Mouse (Mus musculus): ENCODE measurements around the gene Lrrc1. TPM values are rescaled to one million over a fixed set of nuclear protein-coding genes. Genes with fewer than 3 reads are reported as not detected.

The Lrrc1 gene
- polyA plus RNA-seq, 1 experiment, result 4.4 TPM

GRCm38 (mm10) chr9:77551036-77551512 lies 6.4 kb upstream of the Lrrc1 start:
- TF ChIP-seq MYOD1 (IDR thresholded peaks at IDR 0.05; ENCODE audit: control insufficient read depth, insufficient read length, low read depth) (no peak), MYOG (IDR thresholded peaks at IDR 0.05; ENCODE audit: control insufficient read depth, extremely low read depth, insufficient read length) (no peak), CEBPB (IDR thresholded peaks at IDR 0.05; ENCODE audit: low read depth) (no peak), FOSL1 (IDR thresholded peaks at IDR 0.05; ENCODE audit: insufficient read depth, low read length, poor library complexity, severe bottlenecking) (no peak), MAX (IDR thresholded peaks at IDR 0.05) (no peak), CTCF (IDR thresholded peaks at IDR 0.05; ENCODE audit: control insufficient read depth, insufficient read depth, insufficient read length) (no peak), USF1 (IDR thresholded peaks at IDR 0.05; ENCODE audit: low read depth) (no peak)
- no peak overlapping the region for H3K4me3 ChIP-seq (ENCODE audit: insufficient read depth, poor library complexity, severe bottlenecking)

DNA sequence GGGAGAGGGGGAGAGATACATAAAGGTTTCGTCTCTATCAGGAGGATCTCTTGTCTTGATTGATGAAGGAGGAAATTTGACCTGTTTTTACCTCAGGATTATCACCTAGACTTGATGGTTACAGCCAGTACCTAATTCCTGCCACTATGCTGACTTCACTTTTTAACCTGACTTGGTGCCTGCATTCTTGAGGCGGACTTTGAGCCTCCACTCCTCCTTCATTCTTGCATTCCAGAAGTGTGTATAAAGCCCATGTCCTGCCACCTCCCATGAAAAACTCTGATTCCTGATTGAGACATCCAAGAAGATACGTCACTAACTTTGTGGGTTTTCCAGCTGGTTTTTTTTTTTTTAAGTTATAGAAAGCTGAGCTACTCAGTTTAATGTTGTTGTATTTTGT lies 1.3 kb upstream of the Lrrc1 start:
- Histone ChIP-seq H3K36me3 (ENCODE audit: control insufficient read depth, insufficient read depth) (no peaks in the 10 kb centered on the region), H3K79me2 (ENCODE audit: control insufficient read depth, insufficient read depth) (peaks cover 6% of the 10 kb centered on the region), H3K79me3 (ENCODE audit: low read depth) (no peaks in the 10 kb centered on the region), H3K27me3 (ENCODE audit: control insufficient read depth, insufficient read depth, insufficient read length) (no peaks in the 10 kb centered on the region), H3K4me3 (ENCODE audit: insufficient read depth, poor library complexity, severe bottlenecking) (no peak overlapping the region), H3ac (ENCODE audit: control insufficient read depth, insufficient read length, low read depth) (no peak overlapping the region)
- no peak for TF ChIP-seq CTCF (IDR thresholded peaks at IDR 0.05; ENCODE audit: control insufficient read depth, insufficient read depth, insufficient read length)
- TF ChIP-seq USF1 (IDR thresholded peaks at IDR 0.05; ENCODE audit: low read depth), result no peak
- no peak for TF ChIP-seq MAX (IDR thresholded peaks at IDR 0.05)
- no peak for TF ChIP-seq FOSL1 (IDR thresholded peaks at IDR 0.05; ENCODE audit: insufficient read depth, low read length, poor library complexity, severe bottlenecking)

More at GRCm38 (mm10) chr9:77551036-77551512, 6.4 kb upstream of the Lrrc1 start:
- Histone ChIP-seq H3K27me3 (ENCODE audit: control insufficient read depth, insufficient read depth, insufficient read length) (no peaks in the 10 kb centered on the region), H3ac (ENCODE audit: control insufficient read depth, insufficient read length, low read depth) (no peak overlapping the region), H3K79me2 (ENCODE audit: control insufficient read depth, insufficient read depth) (no peaks in the 10 kb centered on the region), H3K36me3 (ENCODE audit: control insufficient read depth, insufficient read depth) (no peaks in the 10 kb centered on the region), H3K79me3 (ENCODE audit: low read depth) (no peaks in the 10 kb centered on the region)

DNA sequence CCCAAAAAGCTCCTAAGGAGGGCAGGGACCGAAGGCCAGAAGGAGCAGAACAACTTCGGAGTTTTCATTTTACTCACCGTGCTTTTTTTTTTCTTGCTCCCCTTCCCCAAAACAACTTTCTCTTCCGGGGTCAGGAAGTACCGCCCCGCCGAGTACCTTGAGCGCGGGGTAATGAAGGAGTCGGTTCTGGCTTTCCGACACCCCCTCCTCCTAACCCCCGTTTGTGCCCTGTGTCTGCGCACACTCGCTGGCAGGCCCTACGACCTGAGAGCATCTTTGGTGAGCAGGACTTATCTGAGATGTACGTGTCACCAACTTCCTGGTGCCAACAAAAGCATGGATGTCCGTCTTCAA lies 375 bp upstream of the Lrrc1 start:
- TF ChIP-seq MYOD1 (IDR thresholded peaks at IDR 0.05; ENCODE audit: control insufficient read depth, insufficient read length, low read depth) (no peak), FOSL1 (IDR thresholded peaks at IDR 0.05; ENCODE audit: insufficient read depth, low read length, poor library complexity, severe bottlenecking) (no peak), USF1 (IDR thresholded peaks at IDR 0.05; ENCODE audit: low read depth) (no peak), CEBPB (IDR thresholded peaks at IDR 0.05; ENCODE audit: low read depth) (no peak), MAX (IDR thresholded peaks at IDR 0.05) (no peak), MYOG (IDR thresholded peaks at IDR 0.05; ENCODE audit: control insufficient read depth, extremely low read depth, insufficient read length) (no peak)
- Histone ChIP-seq H3K36me3 (ENCODE audit: control insufficient read depth, insufficient read depth) (no peaks in the 10 kb centered on the region), H3K27me3 (ENCODE audit: control insufficient read depth, insufficient read depth, insufficient read length) (no peaks in the 10 kb centered on the region), H3K4me3 (ENCODE audit: insufficient read depth, poor library complexity, severe bottlenecking) (peak overlapping the region; percentile 52), H3K79me3 (ENCODE audit: low read depth) (no peaks in the 10 kb centered on the region), H3K79me2 (ENCODE audit: control insufficient read depth, insufficient read depth) (peaks cover 6% of the 10 kb centered on the region), H3ac (ENCODE audit: control insufficient read depth, insufficient read length, low read depth) (peak overlapping the region; percentile 47)

DNA sequence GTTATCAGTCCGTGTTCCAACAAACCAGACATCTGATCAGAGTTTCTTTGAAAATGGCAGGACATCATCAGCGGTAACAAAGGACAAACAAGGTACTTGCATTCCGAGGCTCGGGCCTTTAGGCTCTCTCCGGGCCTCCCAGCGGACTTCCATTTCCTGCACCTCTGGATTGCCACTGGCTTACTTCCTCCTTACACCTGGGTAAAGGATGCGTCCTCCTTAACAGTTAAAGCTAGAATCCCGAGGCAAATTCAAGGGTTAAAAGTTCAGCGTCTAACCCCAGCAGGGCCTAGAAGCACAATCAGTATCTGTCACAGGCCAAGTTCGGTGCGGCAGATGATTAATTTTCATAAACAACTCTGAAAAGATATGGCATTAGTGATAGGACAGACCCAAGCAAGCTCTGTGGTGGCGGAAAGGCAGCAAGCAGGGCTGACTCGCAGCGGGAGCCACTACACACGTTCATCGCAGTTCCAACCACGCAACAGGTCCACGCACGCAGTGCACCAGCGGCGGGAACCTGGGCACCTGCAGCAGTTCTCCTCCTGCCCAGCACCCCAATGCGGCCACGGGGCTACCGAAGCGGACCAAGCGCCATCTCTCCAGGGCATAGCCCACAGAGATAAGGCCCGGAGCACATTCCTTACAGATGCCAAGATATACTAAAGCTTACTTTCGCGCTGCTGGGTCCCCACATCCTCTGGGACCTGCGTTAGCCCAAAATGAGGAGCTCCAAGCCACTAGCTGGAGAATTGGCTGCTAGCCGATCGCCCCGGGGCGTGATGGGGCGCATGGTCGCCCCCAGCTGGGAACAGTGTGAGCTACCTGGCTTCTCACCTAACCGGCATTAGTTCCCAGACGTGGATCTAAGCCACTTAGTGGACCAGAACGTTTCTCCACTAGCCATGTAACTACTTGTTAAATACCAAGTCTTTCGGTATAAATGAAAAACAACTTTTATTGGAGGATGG lies 1.0 kb downstream of the Lrrc1 start:
- Histone ChIP-seq H3K36me3 (ENCODE audit: control insufficient read depth, insufficient read depth) (no peaks in the 10 kb centered on the region), H3K79me3 (ENCODE audit: low read depth) (no peaks in the 10 kb centered on the region), H3K4me3 (ENCODE audit: insufficient read depth, poor library complexity, severe bottlenecking) (peak overlapping the region; percentile 52), H3K79me2 (ENCODE audit: control insufficient read depth, insufficient read depth) (peaks cover 6% of the 10 kb centered on the region), H3ac (ENCODE audit: control insufficient read depth, insufficient read length, low read depth) (peak overlapping the region; percentile 50), H3K27me3 (ENCODE audit: control insufficient read depth, insufficient read depth, insufficient read length) (no peaks in the 10 kb centered on the region)
- TF ChIP-seq MYOG (IDR thresholded peaks at IDR 0.05; ENCODE audit: control insufficient read depth, extremely low read depth, insufficient read length), result no peak

GRCm38 (mm10) chr9:77541556-77541955 lies 3.1 kb downstream of the Lrrc1 start:
- TF ChIP-seq CEBPB (IDR thresholded peaks at IDR 0.05; ENCODE audit: low read depth) (no peak), MYOG (IDR thresholded peaks at IDR 0.05; ENCODE audit: control insufficient read depth, extremely low read depth, insufficient read length) (no peak), USF1 (IDR thresholded peaks at IDR 0.05; ENCODE audit: low read depth) (no peak), MAX (IDR thresholded peaks at IDR 0.05) (no peak), CTCF (IDR thresholded peaks at IDR 0.05; ENCODE audit: control insufficient read depth, insufficient read depth, insufficient read length) (no peak), FOSL1 (IDR thresholded peaks at IDR 0.05; ENCODE audit: insufficient read depth, low read length, poor library complexity, severe bottlenecking) (no peak), MYOD1 (IDR thresholded peaks at IDR 0.05; ENCODE audit: control insufficient read depth, insufficient read length, low read depth) (no peak)
- H3K79me3 ChIP-seq (ENCODE audit: low read depth), result peaks cover 1% of the 10 kb centered on the region
- H3K4me3 ChIP-seq (ENCODE audit: insufficient read depth, poor library complexity, severe bottlenecking), result no peak overlapping the region
- no peak overlapping the region for H3ac ChIP-seq (ENCODE audit: control insufficient read depth, insufficient read length, low read depth)
- no peaks in the 10 kb centered on the region for H3K36me3 ChIP-seq (ENCODE audit: control insufficient read depth, insufficient read depth)
- no peaks in the 10 kb centered on the region for H3K27me3 ChIP-seq (ENCODE audit: control insufficient read depth, insufficient read depth, insufficient read length)
- H3K79me2 ChIP-seq (ENCODE audit: control insufficient read depth, insufficient read depth), result peaks cover 6% of the 10 kb centered on the region

GRCm38 (mm10) chr9:77539232-77539631 lies 5.4 kb downstream of the Lrrc1 start:
- Histone ChIP-seq H3K79me2 (ENCODE audit: control insufficient read depth, insufficient read depth) (peaks cover 5% of the 10 kb centered on the region), H3ac (ENCODE audit: control insufficient read depth, insufficient read length, low read depth) (no peak overlapping the region), H3K27me3 (ENCODE audit: control insufficient read depth, insufficient read depth, insufficient read length) (no peaks in the 10 kb centered on the region), H3K79me3 (ENCODE audit: low read depth) (peaks cover 1% of the 10 kb centered on the region), H3K4me3 (ENCODE audit: insufficient read depth, poor library complexity, severe bottlenecking) (no peak overlapping the region), H3K36me3 (ENCODE audit: control insufficient read depth, insufficient read depth) (no peaks in the 10 kb centered on the region)
- TF ChIP-seq MYOD1 (IDR thresholded peaks at IDR 0.05; ENCODE audit: control insufficient read depth, insufficient read length, low read depth) (no peak), MAX (IDR thresholded peaks at IDR 0.05) (no peak), CEBPB (IDR thresholded peaks at IDR 0.05; ENCODE audit: low read depth) (no peak)
